Mouse (Mus musculus) lung, adult 2 months (tissue): Measurements from ENCODE around the gene Tenm3.

Source experiments
- CTCF ChIP-seq: fragments of 200-500 bp; IDR thresholded peaks from 2 replicates; pipeline ENCODE4 v1.5.1; 2011; ENCODE audit warnings: mild to moderate bottlenecking, low read length, control low read depth; ENCODE audit not compliant: insufficient read depth
- POLR2A ChIP-seq: fragments of 200-500 bp; IDR thresholded peaks from 2 replicates; pipeline ENCODE4 v1.6.1; 2011; ENCODE audit warnings: low read depth, mild to moderate bottlenecking, control low read depth, low read length, borderline replicate concordance; ENCODE audit errors: extremely low read depth

- TF ChIP-seq POLR2A, result no peak
- no peak for TF ChIP-seq CTCF
These were observed 539.5 kb downstream of the Tenm3 start for GRCm38 (mm10) chr8:48304224-48304623.
